Mouse (Mus musculus): ENCODE data around the gene Stard3. TPM values are rescaled to one million over a fixed set of nuclear protein-coding genes. Genes with fewer than 3 reads are reported as not detected.

Stard3 gene
- polyA plus RNA-seq, 1 experiment from 2014 or later, result 45.7 TPM

DNA sequence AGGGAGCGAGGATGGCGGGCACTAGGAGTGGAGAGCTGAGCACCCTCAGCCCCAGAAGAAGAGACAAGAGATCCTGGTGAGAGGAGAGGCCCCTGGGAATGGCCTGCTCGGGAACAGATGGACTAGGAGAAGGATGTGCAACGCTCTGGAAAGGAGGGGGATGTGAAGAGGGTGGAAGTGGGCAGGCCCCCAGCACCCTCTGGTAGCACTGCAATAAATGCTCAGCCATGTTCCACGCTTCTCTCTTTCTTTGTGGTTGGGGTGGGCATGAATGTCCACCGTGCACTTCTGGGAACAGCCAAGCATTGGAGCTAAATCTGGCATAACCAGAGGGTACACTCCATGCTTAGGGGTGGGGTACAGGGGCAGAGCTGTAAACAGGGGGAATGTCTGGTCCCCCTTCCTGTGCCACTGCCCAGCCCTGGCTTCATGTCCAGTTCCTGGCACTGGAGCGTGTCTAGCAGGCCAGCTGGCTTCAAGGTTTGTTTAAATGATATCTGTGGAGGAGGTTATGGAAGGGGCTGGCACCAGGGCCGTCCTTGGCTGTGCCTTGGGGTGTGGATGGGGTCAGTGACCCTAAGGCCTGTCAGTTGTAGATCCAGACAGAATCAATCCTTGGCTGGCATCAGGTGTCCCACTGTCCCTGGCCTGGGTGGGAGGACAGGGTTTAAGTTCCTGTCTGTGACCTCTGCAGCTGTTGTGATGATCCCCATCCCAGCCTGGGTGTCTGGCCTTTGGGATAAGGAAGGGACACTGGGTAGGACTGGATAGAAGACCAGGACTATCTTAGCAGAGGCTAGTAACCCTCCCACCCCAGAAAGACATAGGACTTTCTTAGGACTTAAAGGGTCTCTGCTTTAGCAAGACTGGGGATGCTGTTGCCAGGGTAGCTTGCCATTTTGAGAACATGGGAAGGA, 26.8 kb downstream of the Stard3 start:
- Histone ChIP-seq H3K36me3 (peaks cover 12% of the 10 kb centered on the region), H3K9me3 (no peaks in the 10 kb centered on the region), H3K4me3 (no peak overlapping the region), H3K27ac (no peak overlapping the region), H3K27me3 (replicated peaks) (peaks cover 60% of the 10 kb centered on the region), H3K9ac (no peak overlapping the region), H3K4me1 (0 out of 2 replicates have a peak, but pooled peaks cover 6% of the 10 kb centered on the region), H3K4me2 (replicated peaks) (no peak overlapping the region)
- WGBS, result 64% methylated on average over 8 of the region's 8 CpGs
- ATAC-seq (ENCODE audit: low FRiP score, low read depth), result no peak

DNA sequence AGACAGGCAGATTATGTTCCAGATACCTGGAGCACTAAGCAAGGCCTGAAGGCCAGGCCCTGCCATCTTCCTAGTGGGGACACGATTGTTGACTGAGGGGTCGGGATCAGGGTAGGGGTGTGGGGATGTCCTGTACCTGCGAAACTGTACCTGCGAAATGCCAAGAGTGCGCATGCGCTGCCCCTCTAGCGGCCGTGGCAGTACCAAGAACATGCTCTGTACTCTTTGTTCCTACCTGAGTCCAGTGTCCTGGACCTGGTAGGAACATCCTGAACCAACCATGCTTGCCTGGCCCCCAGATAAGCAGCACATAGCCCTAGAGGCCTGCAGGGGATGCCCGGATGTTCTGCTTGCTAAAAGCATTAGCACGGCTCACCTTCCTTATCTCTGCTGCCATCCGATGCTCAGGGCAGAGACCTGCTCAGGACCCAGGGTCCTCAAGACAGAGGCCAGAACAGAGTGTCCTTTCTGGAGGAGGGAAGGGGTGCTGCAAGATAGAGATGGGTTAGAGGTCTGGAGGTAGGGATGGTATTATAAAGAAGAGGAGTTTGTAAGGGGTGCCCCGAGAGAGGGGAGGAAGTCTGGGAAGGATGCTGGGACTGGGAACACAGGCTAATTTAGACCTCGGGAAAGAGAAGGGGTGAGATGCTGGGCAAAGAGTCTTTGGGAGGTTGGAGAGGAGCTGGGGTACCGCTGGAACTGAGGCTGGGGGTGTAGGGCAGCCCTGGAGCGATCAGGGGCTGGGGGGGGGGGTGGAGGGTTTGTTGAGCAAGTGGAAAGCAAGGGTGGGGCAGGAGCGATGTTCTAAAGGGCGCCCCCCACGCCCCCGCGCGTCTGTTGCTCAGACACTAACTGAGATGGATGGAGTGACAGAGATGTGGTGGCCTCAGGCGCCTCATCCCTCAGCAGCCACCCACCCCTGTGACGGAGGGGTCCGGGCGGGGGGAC, 27.7 kb downstream of the Stard3 start, which contains the start of gene Pnmt:
Gene Pnmt (plus strand): TSS at position 813 of the 948 bp plus-strand sequence.
- Histone ChIP-seq H3K9me3 (no peaks in the 10 kb centered on the region), H3K36me3 (0 out of 2 replicates have a peak, but pooled peaks cover 3% of the 10 kb centered on the region), H3K4me3 (no peak within 1 kb of the TSS), H3K27ac (no peak within 1 kb of the TSS), H3K4me2 (replicated peaks) (peak within 1 kb of the TSS; percentile 23), H3K9ac (peak within 1 kb of the TSS; percentile 6; the same call in 1 of the 2 replicates), H3K4me1 (0 out of 2 replicates have a peak, but pooled peaks cover 6% of the 10 kb centered on the region), H3K27me3 (replicated peaks) (peaks cover 69% of the 10 kb centered on the region)
- no peak for ATAC-seq (ENCODE audit: low FRiP score, low read depth)
- 48% methylated on average over 25 of the region's 25 CpGs for WGBS

DNA sequence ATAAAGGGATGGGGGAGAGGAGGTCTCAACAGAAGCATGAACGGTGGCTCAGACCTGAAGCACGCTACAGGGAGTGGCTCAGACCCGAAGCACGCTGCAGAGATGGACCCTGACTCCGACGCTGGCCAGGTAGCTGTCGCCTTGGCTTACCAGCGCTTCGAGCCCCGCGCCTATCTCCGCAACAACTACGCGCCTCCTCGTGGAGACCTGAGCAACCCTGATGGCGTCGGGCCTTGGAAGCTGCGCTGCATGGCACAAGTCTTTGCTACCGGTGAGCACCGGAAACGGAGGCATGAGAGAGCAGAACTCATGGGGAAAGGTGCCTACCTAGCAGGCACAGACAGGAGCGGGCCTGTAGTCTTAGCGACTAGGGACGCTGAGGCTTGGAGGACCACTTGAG, 28.4 kb downstream of the Stard3 start:
- Histone ChIP-seq H3K4me2 (replicated peaks) (peak overlapping the region; percentile 23), H3K36me3 (0 out of 2 replicates have a peak, but pooled peaks cover 1% of the 10 kb centered on the region), H3K4me1 (0 out of 2 replicates have a peak, but pooled peaks cover 6% of the 10 kb centered on the region), H3K4me3 (no peak overlapping the region), H3K27ac (no peak overlapping the region), H3K9me3 (no peaks in the 10 kb centered on the region), H3K27me3 (replicated peaks) (peaks cover 74% of the 10 kb centered on the region), H3K9ac (peak overlapping the region; percentile 6; the same call in 1 of the 2 replicates)
- 16% methylated on average over 24 of the region's 24 CpGs for WGBS
- ATAC-seq (ENCODE audit: low FRiP score, low read depth), result no peak

DNA sequence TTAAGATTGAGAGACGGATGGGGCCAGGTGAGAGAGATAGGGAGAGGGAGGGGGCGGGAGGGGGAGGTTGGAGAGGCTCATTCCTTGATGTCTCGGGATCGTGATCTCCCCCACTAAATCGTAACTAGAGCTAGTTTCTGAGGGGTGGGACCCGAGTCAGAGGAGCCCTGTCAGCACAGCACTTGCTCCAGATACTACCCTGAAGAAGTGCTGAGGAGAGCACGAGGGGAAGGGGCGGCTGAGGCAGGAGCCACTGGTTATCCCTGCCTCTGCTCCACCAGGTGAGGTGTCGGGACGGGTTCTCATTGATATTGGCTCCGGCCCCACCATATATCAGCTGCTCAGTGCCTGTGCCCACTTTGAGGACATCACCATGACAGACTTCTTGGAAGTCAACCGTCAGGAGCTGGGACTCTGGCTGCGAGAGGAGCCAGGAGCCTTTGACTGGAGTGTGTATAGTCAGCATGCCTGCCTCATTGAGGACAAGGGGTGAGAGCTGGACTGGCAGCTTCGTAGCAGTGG, 28.9 kb downstream of the Stard3 start:
- Histone ChIP-seq H3K36me3 (no peaks in the 10 kb centered on the region), H3K4me3 (no peak overlapping the region), H3K27me3 (replicated peaks) (peaks cover 77% of the 10 kb centered on the region), H3K9ac (no peak overlapping the region), H3K4me1 (0 out of 2 replicates have a peak, but pooled peaks cover 6% of the 10 kb centered on the region), H3K4me2 (replicated peaks) (peak overlapping the region; percentile 23; the same call in 1 of the 2 replicates), H3K9me3 (no peaks in the 10 kb centered on the region), H3K27ac (no peak overlapping the region)
- 56% methylated on average over 14 of the region's 14 CpGs for WGBS
- ATAC-seq (ENCODE audit: low FRiP score, low read depth), result no peak

DNA sequence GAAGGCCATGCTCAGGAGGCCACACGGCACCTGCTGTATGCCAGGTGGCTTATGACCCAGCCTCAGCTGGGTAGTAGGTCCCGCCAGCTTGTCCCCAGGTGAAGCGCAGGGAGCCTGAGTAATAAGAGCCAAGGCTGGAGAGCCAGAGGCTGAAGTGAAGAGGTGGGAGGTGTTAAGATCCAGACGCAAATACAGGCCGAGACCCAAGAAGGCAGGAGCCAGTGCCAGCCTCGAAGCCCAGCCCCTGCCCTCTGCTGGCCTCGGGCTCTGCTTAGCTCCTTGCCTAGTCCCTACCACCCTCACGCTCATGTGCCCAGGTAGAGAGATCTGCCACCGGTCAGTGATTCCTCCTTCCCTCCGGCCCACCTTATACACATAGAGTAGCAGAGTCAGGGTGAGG, 30.1 kb downstream of the Stard3 start:
- Histone ChIP-seq H3K27me3 (replicated peaks) (peaks cover 81% of the 10 kb centered on the region), H3K9ac (0 out of 2 replicates have a peak overlapping the region, but pooled peaks have one; percentile 17), H3K27ac (no peak overlapping the region), H3K9me3 (no peaks in the 10 kb centered on the region), H3K36me3 (no peaks in the 10 kb centered on the region), H3K4me1 (peaks cover 8% of the 10 kb centered on the region; the same call in 1 of the 2 replicates), H3K4me3 (no peak overlapping the region), H3K4me2 (replicated peaks) (no peak overlapping the region)
- ATAC-seq (ENCODE audit: low FRiP score, low read depth), result no peak
- WGBS, result 77% methylated on average over 10 of the region's 10 CpGs

DNA sequence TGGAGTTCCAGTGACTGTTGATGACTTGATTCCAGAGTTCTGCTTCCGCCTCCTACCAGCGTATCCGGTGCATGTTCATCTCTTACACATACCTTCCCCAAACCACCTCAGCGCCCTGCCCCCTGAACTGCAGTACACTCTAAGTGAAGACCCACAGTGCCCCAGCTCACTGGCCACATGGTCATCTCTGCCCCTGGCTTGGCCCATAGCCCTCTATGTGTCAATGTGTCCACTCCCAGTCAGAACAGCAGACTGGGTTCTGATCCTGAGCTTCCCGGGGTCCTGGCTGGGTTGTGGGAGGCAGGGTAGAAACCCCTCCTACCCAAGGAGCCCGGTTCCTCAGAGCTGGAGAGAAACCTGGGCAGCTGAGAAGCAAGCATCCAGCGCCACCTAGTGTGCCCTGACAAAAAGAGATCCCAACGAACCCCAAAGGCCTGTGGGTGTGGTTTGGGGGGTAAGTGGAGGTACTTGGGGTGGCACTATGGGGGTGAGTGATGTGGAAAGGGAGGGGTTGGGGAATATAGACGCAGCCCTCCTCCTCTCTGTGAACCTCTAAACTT, 31.1 kb downstream of the Stard3 start:
- Histone ChIP-seq H3K9me3 (no peaks in the 10 kb centered on the region), H3K4me2 (replicated peaks) (no peak overlapping the region), H3K4me3 (no peak overlapping the region), H3K27me3 (replicated peaks) (peaks cover 71% of the 10 kb centered on the region), H3K36me3 (no peaks in the 10 kb centered on the region), H3K4me1 (peaks cover 15% of the 10 kb centered on the region; the same call in 1 of the 2 replicates), H3K27ac (no peak overlapping the region), H3K9ac (no peak overlapping the region)
- 23% methylated on average over 9 of the region's 9 CpGs for WGBS
- no peak for ATAC-seq (ENCODE audit: low FRiP score, low read depth)

DNA sequence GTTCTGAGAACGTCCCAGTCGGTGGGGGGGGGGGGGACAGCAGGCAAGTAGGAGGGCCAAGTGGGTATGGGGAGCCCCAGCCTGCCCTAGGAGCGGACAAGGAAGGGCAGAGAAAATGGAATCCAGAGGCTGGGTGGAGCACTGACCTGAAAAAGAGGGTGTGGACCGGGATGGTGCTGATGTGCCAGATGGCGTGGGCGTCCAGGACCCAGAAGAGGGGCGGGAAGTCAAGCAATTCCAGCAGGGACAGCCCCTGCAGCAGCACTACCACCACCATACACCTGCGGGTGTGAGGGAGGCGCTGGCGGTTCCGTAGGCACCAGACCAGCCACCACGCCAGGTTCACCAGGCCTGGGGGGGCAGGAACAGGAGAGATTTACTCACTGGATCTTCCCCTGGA, 32.0 kb downstream of the Stard3 start:
- H3K4me1 ChIP-seq, result peaks cover 17% of the 10 kb centered on the region; the same call in 1 of the 2 replicates
- WGBS, result 74% methylated on average over 12 of the region's 12 CpGs
- no peaks in the 10 kb centered on the region for H3K36me3 ChIP-seq
- ATAC-seq (ENCODE audit: low FRiP score, low read depth), result no peak
- no peak overlapping the region for H3K9ac ChIP-seq
- H3K4me2 ChIP-seq (replicated peaks), result no peak overlapping the region
- H3K4me3 ChIP-seq, result no peak overlapping the region
- no peak overlapping the region for H3K27ac ChIP-seq
- no peaks in the 10 kb centered on the region for H3K9me3 ChIP-seq
- H3K27me3 ChIP-seq (replicated peaks), result peaks cover 63% of the 10 kb centered on the region

DNA sequence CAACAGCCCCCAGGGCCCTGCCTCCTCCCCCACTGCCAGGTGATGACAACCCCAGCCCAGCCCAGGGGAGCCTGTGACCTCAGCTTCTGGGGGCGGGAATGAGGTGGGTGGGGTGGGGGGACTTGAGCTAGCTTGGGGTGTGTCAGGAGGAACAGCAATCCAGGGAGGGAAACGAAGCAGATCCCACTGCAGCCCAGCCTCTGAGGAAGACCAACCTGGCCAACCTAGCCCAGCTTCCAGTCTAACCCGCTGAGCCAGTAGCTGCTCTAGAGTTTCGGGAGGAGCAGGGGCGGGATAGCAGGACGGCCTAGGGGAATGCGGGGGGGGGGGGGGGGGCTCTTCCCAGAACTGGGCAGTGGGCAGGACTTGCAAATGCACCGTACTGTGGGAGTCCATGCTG, 33.9 kb downstream of the Stard3 start:
- ATAC-seq (ENCODE audit: low FRiP score, low read depth), result no peak
- peaks cover 44% of the 10 kb centered on the region for H3K27me3 ChIP-seq (replicated peaks)

DNA sequence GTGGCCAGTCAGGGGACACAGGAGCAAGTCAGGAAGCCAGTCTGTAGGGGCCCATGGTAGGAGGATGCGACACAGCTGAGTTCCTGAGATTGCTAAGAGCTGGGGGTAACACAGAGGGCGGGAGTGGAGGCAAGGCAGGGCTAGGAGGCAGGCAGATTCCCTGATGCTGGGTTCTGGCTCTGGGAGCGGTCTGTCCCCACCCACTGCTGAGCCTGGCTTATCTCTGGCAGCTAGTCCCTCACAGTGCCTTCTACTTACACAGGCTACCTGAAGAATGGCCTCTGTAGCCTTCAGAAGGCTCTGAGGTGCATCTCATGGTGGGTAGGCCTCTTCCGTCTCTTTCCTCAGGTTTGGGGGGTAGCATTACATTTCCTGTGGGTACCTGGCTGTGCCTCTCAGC, 34.5 kb downstream of the Stard3 start:
- Histone ChIP-seq H3K4me1 (peaks cover 18% of the 10 kb centered on the region; the same call in 1 of the 2 replicates), H3K4me2 (replicated peaks) (no peak overlapping the region), H3K36me3 (no peaks in the 10 kb centered on the region), H3K27me3 (replicated peaks) (peaks cover 38% of the 10 kb centered on the region), H3K4me3 (no peak overlapping the region), H3K9me3 (no peaks in the 10 kb centered on the region), H3K27ac (no peak overlapping the region), H3K9ac (no peak overlapping the region)
- no peak for ATAC-seq (ENCODE audit: low FRiP score, low read depth)
- 51% methylated on average over 4 of the region's 4 CpGs for WGBS

More for the DNA sequence above, 33.9 kb downstream of the Stard3 start:
- Histone ChIP-seq H3K4me3 (no peak overlapping the region), H3K9ac (no peak overlapping the region), H3K36me3 (no peaks in the 10 kb centered on the region), H3K4me1 (peaks cover 18% of the 10 kb centered on the region; the same call in 1 of the 2 replicates), H3K4me2 (replicated peaks) (no peak overlapping the region), H3K27ac (no peak overlapping the region), H3K9me3 (no peaks in the 10 kb centered on the region)
- WGBS, result 12% methylated on average over 7 of the region's 8 CpGs

DNA sequence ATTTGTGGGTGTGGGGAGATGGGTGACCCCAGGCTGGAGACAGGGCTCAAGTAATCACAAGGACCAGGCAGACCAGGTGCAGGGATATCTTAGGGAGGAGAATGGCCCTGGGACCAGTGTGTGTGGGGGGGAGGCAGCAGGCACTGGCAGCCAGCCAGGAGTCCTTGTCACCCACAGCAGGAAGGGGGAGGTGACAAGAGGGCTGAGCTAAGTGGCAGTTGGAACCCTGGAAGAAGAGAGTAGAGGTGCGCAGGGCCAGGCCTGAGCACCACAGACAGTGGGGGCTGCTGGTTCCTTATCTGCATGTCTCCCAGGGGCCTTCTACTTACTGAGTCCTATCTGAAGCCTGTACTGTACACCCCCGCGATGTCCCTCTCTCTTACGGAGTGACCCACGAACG, 35.1 kb downstream of the Stard3 start:
- no peaks in the 10 kb centered on the region for H3K36me3 ChIP-seq
- no peak for ATAC-seq (ENCODE audit: low FRiP score, low read depth)
- no peak overlapping the region for H3K27ac ChIP-seq
- no peaks in the 10 kb centered on the region for H3K9me3 ChIP-seq
- H3K4me3 ChIP-seq, result no peak overlapping the region
- 75% methylated on average over 6 of the region's 6 CpGs for WGBS
- H3K27me3 ChIP-seq (replicated peaks), result peaks cover 31% of the 10 kb centered on the region
- peaks cover 18% of the 10 kb centered on the region; the same call in 1 of the 2 replicates for H3K4me1 ChIP-seq
- no peak overlapping the region for H3K9ac ChIP-seq
- no peak overlapping the region for H3K4me2 ChIP-seq (replicated peaks)

DNA sequence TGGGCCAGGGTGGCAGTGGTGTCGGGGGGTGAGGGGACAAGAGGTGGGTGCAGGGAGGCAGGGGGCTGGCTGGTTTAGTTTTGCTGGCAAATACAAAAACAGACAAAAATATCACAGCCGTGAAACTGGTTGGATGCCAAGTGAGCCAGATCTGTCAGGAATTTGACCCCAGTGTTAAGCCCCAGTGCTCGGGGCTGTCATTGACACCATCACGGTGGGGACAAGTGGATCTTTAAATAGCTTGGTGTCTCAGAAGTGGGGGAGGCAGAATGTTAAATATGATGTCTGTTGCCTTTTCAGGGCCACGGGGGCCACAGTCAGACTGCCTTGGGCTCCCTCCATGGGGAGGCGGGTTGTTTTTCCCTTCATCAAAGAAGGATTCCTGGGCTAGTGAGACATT, 36.1 kb downstream of the Stard3 start:
- peaks cover 13% of the 10 kb centered on the region; the same call in 1 of the 2 replicates for H3K4me1 ChIP-seq
- no peak overlapping the region for H3K4me2 ChIP-seq (replicated peaks)
- H3K9ac ChIP-seq, result no peak overlapping the region
- ATAC-seq (ENCODE audit: low FRiP score, low read depth), result no peak
- H3K27me3 ChIP-seq (replicated peaks), result peaks cover 22% of the 10 kb centered on the region
- no peak overlapping the region for H3K27ac ChIP-seq
- WGBS, result 59% methylated on average over 6 of the region's 6 CpGs
- H3K4me3 ChIP-seq, result no peak overlapping the region
- H3K9me3 ChIP-seq, result no peaks in the 10 kb centered on the region
- no peaks in the 10 kb centered on the region for H3K36me3 ChIP-seq

Measured in neural tube, embryonic 12.5 days (tissue).